Mouse (Mus musculus): Measurements from ENCODE around the gene Sec14l3. TPM values are rescaled to one million over a fixed set of nuclear protein-coding genes. Genes with fewer than 3 reads are reported as not detected.
A peak's percentile ranks its signal among the peaks of the same experiment; 100 is the strongest.

Gene Sec14l3
- total and polyA plus RNA-seq, 2 experiments from 2014 or later: 0.20 TPM; not detected in 1

- ATAC-seq (ENCODE audit: insufficient read depth, low read depth) (0 out of 2 replicates have a peak, but pooled peaks have one; percentile 0), DNase-seq (ENCODE audit: low spot score) (no peak)
- Histone ChIP-seq H3K9ac (replicated peaks; ENCODE audit: low read depth, low read length) (peak overlapping the region; percentile 54), H3K36me3 (replicated peaks; ENCODE audit: control insufficient read depth, insufficient read depth, low read length) (peaks cover 7% of the 10 kb centered on the region), H3K9me3 (replicated peaks; ENCODE audit: control insufficient read depth, low read length) (no peaks in the 10 kb centered on the region), H3K4me3 (ENCODE audit: low read depth, low read length) (peak overlapping the region; percentile 59), H3K4me1 (ENCODE audit: control insufficient read depth, insufficient read depth) (peaks cover 12% of the 10 kb centered on the region), H3K27ac (ENCODE audit: low read depth) (peak overlapping the region; percentile 88), H3K27me3 (ENCODE audit: control insufficient read depth, insufficient read depth, low read length) (no peaks in the 10 kb centered on the region), H3K4me2 (ENCODE audit: low read depth, low read length) (peak overlapping the region; percentile 67)
- WGBS: 35% methylated on average over 10 of the region's 10 CpGs
- TF ChIP-seq EP300 (IDR thresholded peaks at IDR 0.05; ENCODE audit: low read depth) (no peak), CTCF (IDR thresholded peaks at IDR 0.05; ENCODE audit: low read depth) (no peak)
Observed at GRCm38 (mm10) chr11:4097091-4097621, 32.5 kb downstream of the Sec14l3 start.

GRCm38 (mm10) chr11:4098120-4098519 lies 33.5 kb downstream of the Sec14l3 start:
- no peak for TF ChIP-seq EP300 (IDR thresholded peaks at IDR 0.05; ENCODE audit: low read depth)
- TF ChIP-seq CTCF (IDR thresholded peaks at IDR 0.05; ENCODE audit: low read depth): no peak
- no peak for ATAC-seq (ENCODE audit: insufficient read depth, low read depth)

GRCm38 (mm10) chr11:4098816-4099215 lies 34.2 kb downstream of the Sec14l3 start:
- 59% methylated on average over 7 of the region's 7 CpGs for WGBS
- Histone ChIP-seq H3K27me3 (ENCODE audit: control insufficient read depth, insufficient read depth, low read length) (no peaks in the 10 kb centered on the region), H3K36me3 (replicated peaks; ENCODE audit: control insufficient read depth, insufficient read depth, low read length) (no peaks in the 10 kb centered on the region), H3K27ac (ENCODE audit: low read depth) (no peak overlapping the region), H3K4me3 (ENCODE audit: low read depth, low read length) (no peak overlapping the region), H3K4me2 (ENCODE audit: low read depth, low read length) (no peak overlapping the region), H3K4me1 (ENCODE audit: control insufficient read depth, insufficient read depth) (peaks cover 12% of the 10 kb centered on the region), H3K9me3 (replicated peaks; ENCODE audit: control insufficient read depth, low read length) (no peaks in the 10 kb centered on the region), H3K9ac (replicated peaks; ENCODE audit: low read depth, low read length) (no peak overlapping the region)
- no peak for ATAC-seq (ENCODE audit: insufficient read depth, low read depth)
- no peak for DNase-seq (ENCODE audit: low spot score)
- TF ChIP-seq CTCF (IDR thresholded peaks at IDR 0.05; ENCODE audit: low read depth) (no peak), EP300 (IDR thresholded peaks at IDR 0.05; ENCODE audit: low read depth) (no peak)

More at GRCm38 (mm10) chr11:4098120-4098519, 33.5 kb downstream of the Sec14l3 start:
- H3K4me2 ChIP-seq (ENCODE audit: low read depth, low read length): no peak overlapping the region
- no peak overlapping the region for H3K9ac ChIP-seq (replicated peaks; ENCODE audit: low read depth, low read length)
- no peak overlapping the region for H3K4me3 ChIP-seq (ENCODE audit: low read depth, low read length)
- peaks cover 1% of the 10 kb centered on the region; the same call in 1 of the 2 replicates for H3K36me3 ChIP-seq (replicated peaks; ENCODE audit: control insufficient read depth, insufficient read depth, low read length)
- no peak for DNase-seq (ENCODE audit: low spot score)
- WGBS: 64% methylated on average over 8 of the region's 8 CpGs
- no peak overlapping the region for H3K27ac ChIP-seq (ENCODE audit: low read depth)
- H3K4me1 ChIP-seq (ENCODE audit: control insufficient read depth, insufficient read depth): peaks cover 12% of the 10 kb centered on the region
- H3K9me3 ChIP-seq (replicated peaks; ENCODE audit: control insufficient read depth, low read length): no peaks in the 10 kb centered on the region
- no peaks in the 10 kb centered on the region for H3K27me3 ChIP-seq (ENCODE audit: control insufficient read depth, insufficient read depth, low read length)

- H3K27ac ChIP-seq (ENCODE audit: low read depth): no peak overlapping the region
- ATAC-seq (ENCODE audit: insufficient read depth, low read depth) (no peak), DNase-seq (ENCODE audit: low spot score) (no peak)
- no peak overlapping the region for H3K9ac ChIP-seq (replicated peaks; ENCODE audit: low read depth, low read length)
- no peaks in the 10 kb centered on the region for H3K27me3 ChIP-seq (ENCODE audit: control insufficient read depth, insufficient read depth, low read length)
- no peak overlapping the region for H3K4me3 ChIP-seq (ENCODE audit: low read depth, low read length)
- H3K4me2 ChIP-seq (ENCODE audit: low read depth, low read length): no peak overlapping the region
- no peaks in the 10 kb centered on the region for H3K9me3 ChIP-seq (replicated peaks; ENCODE audit: control insufficient read depth, low read length)
- H3K4me1 ChIP-seq (ENCODE audit: control insufficient read depth, insufficient read depth): peaks cover 12% of the 10 kb centered on the region
- WGBS: 71% methylated on average over 3 of the region's 3 CpGs
- no peaks in the 10 kb centered on the region for H3K36me3 ChIP-seq (replicated peaks; ENCODE audit: control insufficient read depth, insufficient read depth, low read length)
- TF ChIP-seq EP300 (IDR thresholded peaks at IDR 0.05; ENCODE audit: low read depth) (no peak), CTCF (IDR thresholded peaks at IDR 0.05; ENCODE audit: low read depth) (no peak)
Observed at GRCm38 (mm10) chr11:4099447-4099846, 34.8 kb downstream of the Sec14l3 start.

GRCm38 (mm10) chr11:4101851-4102250 lies 37.2 kb downstream of the Sec14l3 start:
- Histone ChIP-seq H3K4me1 (ENCODE audit: control insufficient read depth, insufficient read depth) (peaks cover 5% of the 10 kb centered on the region), H3K4me2 (ENCODE audit: low read depth, low read length) (no peak overlapping the region), H3K36me3 (replicated peaks; ENCODE audit: control insufficient read depth, insufficient read depth, low read length) (no peaks in the 10 kb centered on the region), H3K4me3 (ENCODE audit: low read depth, low read length) (no peak overlapping the region), H3K27me3 (ENCODE audit: control insufficient read depth, insufficient read depth, low read length) (no peaks in the 10 kb centered on the region), H3K9me3 (replicated peaks; ENCODE audit: control insufficient read depth, low read length) (no peaks in the 10 kb centered on the region), H3K9ac (replicated peaks; ENCODE audit: low read depth, low read length) (no peak overlapping the region), H3K27ac (ENCODE audit: low read depth) (no peak overlapping the region)
- DNase-seq (ENCODE audit: low spot score): no peak
- WGBS: 61% methylated on average over 5 of the region's 5 CpGs
- no peak for ATAC-seq (ENCODE audit: insufficient read depth, low read depth)
- TF ChIP-seq EP300 (IDR thresholded peaks at IDR 0.05; ENCODE audit: low read depth) (no peak), CTCF (IDR thresholded peaks at IDR 0.05; ENCODE audit: low read depth) (no peak)

GRCm38 (mm10) chr11:4103522-4103921 lies 38.9 kb downstream of the Sec14l3 start:
- Histone ChIP-seq H3K4me1 (ENCODE audit: control insufficient read depth, insufficient read depth) (no peaks in the 10 kb centered on the region), H3K4me3 (ENCODE audit: low read depth, low read length) (no peak overlapping the region), H3K27me3 (ENCODE audit: control insufficient read depth, insufficient read depth, low read length) (no peaks in the 10 kb centered on the region), H3K4me2 (ENCODE audit: low read depth, low read length) (no peak overlapping the region), H3K9me3 (replicated peaks; ENCODE audit: control insufficient read depth, low read length) (no peaks in the 10 kb centered on the region), H3K27ac (ENCODE audit: low read depth) (no peak overlapping the region), H3K36me3 (replicated peaks; ENCODE audit: control insufficient read depth, insufficient read depth, low read length) (no peaks in the 10 kb centered on the region), H3K9ac (replicated peaks; ENCODE audit: low read depth, low read length) (no peak overlapping the region)
- WGBS: 75% methylated on average over 14 of the region's 14 CpGs
- ATAC-seq (ENCODE audit: insufficient read depth, low read depth) (no peak), DNase-seq (ENCODE audit: low spot score) (no peak)
- no peak for TF ChIP-seq CTCF (IDR thresholded peaks at IDR 0.05; ENCODE audit: low read depth)
- no peak for TF ChIP-seq EP300 (IDR thresholded peaks at IDR 0.05; ENCODE audit: low read depth)
